Mouse (Mus musculus) ovary, postnatal 36 days (tissue): ENCODE data around the gene Pex26.

ENCODE experiments used
- DNase-seq: peaks from one replicate; pipeline ENCODE4 v3.0.0; 2022; ENCODE audit warnings: low spot score, mixed read lengths

Gene Pex26

GRCm38 (mm10) chr6:121166098-121166552, 17.3 kb upstream of the Pex26 start:
- DNase-seq, result peak; percentile 31

- DNase-seq, result no peak
Observed at GRCm38 (mm10) chr6:121167381-121167975, 16.0 kb upstream of the Pex26 start.

DNA sequence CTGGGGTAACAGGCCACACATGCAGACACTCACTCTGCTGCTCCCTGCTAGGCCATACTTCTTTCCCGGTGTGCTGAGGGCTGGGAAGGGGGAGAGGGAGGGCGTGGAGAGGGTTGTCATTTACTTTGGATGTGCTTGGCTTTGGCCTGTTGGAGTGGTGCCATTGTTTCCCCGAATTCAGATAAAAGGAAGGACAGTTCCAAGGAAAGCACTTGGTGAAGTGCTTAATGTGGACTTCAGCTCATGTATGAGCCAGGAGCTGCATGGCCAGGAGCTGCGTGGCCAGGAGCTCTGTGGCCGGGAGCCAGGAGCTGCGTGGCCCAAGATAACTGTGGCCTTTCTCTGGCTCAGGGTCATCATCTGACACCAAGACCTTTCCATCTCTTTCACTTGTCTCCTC, 12.4 kb upstream of the Pex26 start:
- peak; percentile 72 for DNase-seq

DNA sequence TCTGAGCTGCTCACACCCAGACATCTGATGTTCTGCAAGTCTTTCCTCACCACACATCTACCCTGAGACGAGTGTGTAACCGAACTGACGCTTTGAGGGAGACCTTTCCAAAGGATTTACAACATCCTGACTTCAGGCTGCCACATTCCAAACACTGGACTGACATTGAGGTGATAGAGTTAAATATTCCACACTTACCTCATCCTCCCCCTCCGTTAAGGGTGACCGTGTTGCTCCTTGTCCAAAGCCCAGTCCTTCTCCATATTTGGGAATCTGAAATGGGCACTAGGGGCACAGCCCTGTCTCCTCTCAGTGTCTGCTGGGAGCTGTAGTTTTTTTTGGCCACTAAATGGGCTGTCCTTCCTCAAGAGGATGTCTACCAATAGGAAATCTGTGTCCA, 10.0 kb upstream of the Pex26 start:
- no peak for DNase-seq

GRCm38 (mm10) chr6:121174761-121175160, 8.7 kb upstream of the Pex26 start:
- no peak for DNase-seq

DNA sequence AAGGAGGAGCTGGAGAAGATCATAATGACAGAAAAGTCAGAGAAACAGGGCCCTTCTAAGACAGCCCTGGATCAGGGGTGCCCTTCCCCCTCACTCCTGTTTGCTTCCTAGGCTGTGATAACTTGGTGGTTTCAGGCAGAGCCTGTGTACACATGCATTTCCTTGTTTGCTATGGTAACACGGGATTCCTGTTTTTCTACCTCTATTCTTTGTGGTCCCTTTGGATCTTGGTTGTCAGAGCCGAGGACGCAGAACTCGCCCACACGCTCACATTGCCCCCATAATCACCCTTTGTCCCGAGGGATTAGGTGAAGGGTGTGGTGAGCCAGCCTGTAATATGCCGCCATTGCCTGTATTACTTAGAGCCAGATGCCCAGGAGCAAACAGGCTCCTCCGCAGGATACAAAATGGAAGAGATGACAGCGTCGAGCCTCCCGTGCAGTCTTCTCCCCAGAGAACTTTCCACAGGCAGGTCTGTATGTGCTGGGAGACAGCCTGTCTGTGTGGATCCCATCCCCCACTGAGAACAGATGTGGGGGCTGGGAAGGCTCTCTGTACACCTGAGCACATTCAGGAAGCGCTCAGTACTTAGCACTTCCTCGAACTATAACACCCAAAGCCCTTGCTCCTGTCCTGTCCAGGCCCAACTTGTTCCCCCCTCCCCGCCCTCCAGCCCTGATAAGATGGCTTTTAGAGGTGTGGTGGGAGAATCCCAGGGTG, 7.3 kb upstream of the Pex26 start:
- no peak for DNase-seq

GRCm38 (mm10) chr6:121176731-121177098, 6.8 kb upstream of the Pex26 start:
- DNase-seq, result no peak

DNA sequence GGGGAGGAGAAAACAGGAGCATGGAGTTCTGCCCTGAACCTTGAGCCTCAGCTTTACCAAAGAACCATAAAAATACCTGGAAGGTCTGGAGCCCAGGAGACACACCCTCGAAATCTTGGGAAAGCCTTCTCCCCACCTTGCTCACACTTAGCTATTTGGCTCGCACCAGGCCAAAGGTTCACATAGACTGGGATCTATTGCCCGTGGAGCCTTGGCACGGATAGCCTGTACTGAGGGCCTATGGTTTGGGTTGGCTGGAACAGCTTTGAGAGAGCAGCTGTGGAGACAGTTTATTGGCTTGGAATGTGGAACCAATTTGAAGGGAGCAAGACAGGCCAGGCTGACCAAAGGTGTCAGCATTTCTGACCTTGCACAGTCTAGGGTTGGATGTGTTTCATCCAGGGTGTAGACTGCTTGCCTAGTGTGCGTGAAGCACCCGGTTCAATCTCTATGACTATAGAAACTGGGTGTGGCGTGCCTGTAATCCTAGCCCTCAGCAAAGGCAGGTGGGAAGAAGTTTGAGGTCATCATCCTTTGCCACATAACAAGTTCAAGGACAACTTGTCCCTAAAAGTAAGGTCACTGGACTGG, 6.3 kb upstream of the Pex26 start:
- DNase-seq, result no peak

- no peak for DNase-seq
Observed at GRCm38 (mm10) chr6:121178700-121179358, 4.6 kb upstream of the Pex26 start.

DNA sequence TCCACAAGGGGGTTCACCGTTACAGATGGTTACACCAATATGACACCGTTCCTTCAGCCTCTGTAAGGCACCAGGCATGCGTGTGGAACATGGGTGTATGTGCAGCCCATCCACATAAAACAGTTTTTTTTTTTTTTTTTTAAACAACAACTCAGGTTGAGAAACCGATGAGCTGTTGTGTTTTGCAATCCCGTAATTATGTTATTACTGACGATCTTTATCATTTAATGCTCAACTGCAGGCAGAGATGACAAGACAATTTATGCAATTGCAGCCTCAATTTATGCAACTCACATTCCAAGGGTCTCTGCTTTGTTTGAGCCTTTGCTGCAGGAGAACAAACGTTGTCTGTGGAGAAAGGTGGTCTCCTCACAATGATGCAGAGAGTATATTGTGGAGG, 3.6 kb upstream of the Pex26 start:
- no peak for DNase-seq

GRCm38 (mm10) chr6:121184198-121185140, 1.0 kb downstream of the Pex26 start:
- DNase-seq, result peak; percentile 40

DNA sequence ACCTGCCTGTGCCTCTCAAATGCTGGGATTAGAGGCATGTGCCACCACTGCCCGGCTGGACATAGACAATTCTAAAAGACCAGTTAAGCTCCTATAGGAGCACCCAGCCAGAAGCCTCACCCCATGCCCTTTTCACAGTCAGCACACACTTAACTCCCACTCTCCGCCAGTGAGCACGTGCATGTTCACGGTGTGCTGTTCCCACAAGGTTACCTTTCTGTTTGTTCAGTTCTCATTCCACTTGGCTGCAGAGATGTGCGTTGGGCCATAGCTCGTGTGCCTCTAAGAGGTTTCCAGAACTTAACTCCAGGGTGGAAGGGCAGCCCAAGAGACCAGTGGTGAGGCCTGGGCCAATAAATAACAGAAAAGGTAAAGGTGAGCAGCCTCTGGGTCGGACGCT, 1.8 kb downstream of the Pex26 start:
- no peak for DNase-seq

DNA sequence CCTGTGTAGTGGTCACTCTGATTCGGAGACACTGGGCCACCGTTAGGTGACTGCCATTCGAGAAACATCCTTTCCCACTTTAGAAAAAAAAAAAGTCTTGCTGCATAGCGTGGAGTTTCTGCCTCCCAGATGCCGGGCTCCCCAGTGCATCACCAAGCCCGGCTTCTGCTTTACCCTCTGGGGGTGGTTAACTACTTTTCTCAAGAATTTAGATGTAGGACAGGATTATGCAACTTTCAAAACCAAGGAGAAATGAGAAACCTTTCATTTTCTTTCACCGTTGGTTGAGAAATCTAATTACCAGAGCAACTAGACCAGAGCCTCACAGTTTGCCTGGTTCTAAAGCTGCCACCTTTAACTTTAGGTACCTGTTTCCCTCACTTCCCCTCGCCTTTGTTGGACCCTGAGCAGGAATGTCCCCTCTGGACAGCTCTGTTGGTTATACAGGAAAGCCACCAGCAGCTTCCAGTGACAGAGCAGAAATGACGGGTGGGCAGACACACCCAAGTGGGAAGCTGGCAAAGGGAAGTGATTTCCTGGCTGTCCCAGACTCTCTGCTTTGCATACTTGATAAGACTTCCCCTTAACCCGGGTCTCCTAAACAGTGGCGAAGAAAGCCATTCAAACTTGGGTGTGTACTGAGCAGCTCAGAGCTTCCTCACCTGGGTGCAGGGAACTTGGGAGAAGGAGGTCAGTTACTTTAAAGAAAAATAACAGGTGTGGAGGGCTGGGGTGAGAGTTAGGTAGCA, 8.0 kb downstream of the Pex26 start:
- no peak for DNase-seq

GRCm38 (mm10) chr6:121194061-121194955, 10.8 kb downstream of the Pex26 start:
- no peak for DNase-seq

DNA sequence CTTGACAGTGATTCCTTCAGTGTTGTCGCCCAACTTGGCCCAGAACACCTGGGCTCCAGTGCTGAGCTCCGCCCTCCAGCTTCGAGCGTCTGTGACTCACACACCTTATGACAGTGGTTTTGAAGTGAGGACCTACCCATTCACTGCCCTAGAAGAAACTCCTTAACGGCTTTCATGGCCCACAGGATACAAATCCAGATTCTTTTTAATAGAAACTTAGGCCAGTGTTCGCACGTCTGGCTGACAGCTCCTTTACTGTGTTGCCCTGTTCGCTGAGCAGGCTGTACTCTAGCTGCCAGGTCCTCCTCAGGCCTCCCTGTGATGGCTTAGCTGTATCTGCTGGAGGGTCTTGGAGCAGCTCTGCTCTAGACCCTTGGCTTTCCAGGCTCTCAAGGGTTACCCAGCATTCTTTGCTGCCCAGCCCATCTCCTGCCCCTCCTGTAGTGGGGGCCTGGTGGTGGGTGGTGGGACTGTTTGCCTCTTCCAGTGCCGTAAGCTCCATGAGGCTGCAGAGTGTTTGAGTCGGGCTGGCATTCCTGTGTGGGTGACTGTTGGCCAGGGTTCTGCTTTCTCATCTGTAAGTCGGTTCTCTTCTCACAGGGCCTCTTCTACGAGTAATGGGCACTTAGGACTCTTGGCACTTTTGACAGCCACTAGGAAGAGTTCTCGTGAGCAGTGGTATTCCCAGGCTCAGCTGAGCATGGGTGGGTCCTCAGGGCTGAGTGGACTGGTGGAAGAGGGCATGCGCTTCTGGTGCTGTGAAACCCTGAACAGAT, 11.7 kb downstream of the Pex26 start:
- DNase-seq, result no peak

DNA sequence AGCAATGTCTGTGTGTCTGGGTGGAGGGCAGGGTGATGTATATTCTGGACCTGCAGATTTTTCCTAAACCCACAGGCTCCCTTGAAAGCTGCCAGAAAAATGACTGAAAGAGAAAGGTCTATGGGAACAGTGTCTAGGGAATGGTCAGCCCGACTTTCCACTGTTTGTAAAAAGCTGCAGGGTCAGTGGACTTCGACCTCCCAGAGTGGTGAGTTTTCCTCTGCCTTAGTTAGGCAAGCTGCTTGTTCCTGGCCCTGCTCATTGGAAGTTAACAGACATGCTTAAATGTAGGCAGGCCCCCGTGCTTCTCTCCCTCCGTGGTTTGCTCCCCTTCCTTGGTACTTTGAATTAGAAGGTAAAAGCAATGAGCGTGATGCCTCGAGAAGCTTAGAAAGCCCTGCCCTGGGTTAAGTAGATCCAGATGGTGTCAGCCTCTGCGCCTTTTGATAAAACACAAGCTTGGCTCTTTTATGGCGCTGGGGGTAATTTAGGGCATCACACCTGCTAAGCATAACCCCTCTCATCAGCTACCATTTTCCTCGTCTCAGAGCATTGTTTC, 14.4 kb downstream of the Pex26 start:
- DNase-seq, result no peak

GRCm38 (mm10) chr6:121200458-121200857, 17.0 kb downstream of the Pex26 start:
- no peak for DNase-seq

DNA sequence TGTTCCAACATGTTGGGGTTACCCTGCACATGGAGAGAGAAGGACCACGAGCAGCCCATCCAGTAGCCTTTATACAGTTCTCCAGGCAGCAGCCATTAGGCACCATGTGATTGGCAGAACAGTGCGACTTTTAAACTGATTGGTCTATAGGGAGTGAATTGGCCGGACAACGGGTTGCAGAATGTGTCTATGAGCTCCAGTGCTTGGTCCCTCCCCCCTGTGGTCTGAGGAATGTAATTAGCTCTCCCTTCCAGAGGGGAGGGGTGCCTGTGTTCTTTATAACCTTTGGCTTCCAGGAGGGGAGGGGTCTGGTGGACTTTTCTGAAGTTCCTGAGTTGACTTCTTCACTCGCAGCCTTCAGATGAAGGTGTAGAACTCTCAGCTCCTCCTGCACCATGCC, 18.6 kb downstream of the Pex26 start:
- no peak for DNase-seq

DNA sequence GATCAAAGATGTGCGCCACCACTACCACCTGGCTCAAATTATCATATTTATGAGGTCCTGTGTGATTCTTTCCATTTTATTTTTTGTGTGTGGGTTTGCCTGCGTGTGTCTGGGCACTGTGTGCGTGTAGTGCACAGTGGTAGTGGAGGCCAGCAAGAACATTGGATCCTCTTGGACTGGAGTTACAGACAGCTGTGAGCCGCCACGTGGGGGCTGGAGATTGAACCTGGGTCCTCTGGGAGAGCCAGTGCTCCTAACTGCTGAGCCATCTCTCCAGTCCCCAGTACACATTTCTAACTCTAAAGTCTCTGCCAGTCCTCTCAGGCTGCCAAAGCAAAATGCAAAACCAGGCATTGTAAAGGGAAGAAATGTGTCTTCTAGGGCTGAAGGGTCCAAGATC, 23.0 kb downstream of the Pex26 start:
- no peak for DNase-seq
